Mouse (Mus musculus) ES-E14 (cell line): Measurements from ENCODE around the gene Tmem120b. TPM values are rescaled to one million over a fixed set of nuclear protein-coding genes. Genes with fewer than 3 reads are reported as not detected.

ENCODE experiments used
- DNase-seq: peaks from one replicate; pipeline ENCODE4 v3.0.0-alpha.2; 2013; ENCODE audit warnings: low read depth, low spot score
- H3K27ac ChIP-seq: 2 replicates; pipeline ENCODE4 v1.5.1; 2012; ENCODE audit warnings: low read depth, mild to moderate bottlenecking, low read length, moderate library complexity, mixed read lengths; ENCODE audit not compliant: poor library complexity, insufficient read depth, severe bottlenecking
- H3K36me3 ChIP-seq: 2 replicates; pipeline ENCODE4 v1.6.1; 2012; ENCODE audit warnings: mild to moderate bottlenecking, low read length, moderate library complexity, mixed read lengths; ENCODE audit not compliant: control insufficient read depth, poor library complexity, insufficient read depth, severe bottlenecking
- H3K4me1 ChIP-seq, 2 experiments: fragments of 150-350 bp in 1 of 2; sonication (generic) in 1 of 2; 2 replicates each; pipeline ENCODE4 v1.6.1; 2012; ENCODE audit warnings: low read length in 2 of 2, mild to moderate bottlenecking in 1 of 2, mixed read lengths in 1 of 2; ENCODE audit not compliant: control insufficient read depth in 2 of 2, insufficient read depth in 2 of 2, poor library complexity in 1 of 2
- H3K4me3 ChIP-seq, 2 experiments: fragments of 150-350 bp in 1 of 2; sonication (generic) in 1 of 2; 2 replicates each; pipeline ENCODE4 v1.5.1; 2012; ENCODE audit warnings: low read length in 2 of 2, low read depth in 1 of 2, mild to moderate bottlenecking in 1 of 2, mixed read lengths in 1 of 2; ENCODE audit not compliant: insufficient read depth in 1 of 2, poor library complexity in 1 of 2, severe bottlenecking in 1 of 2
- H3K9ac ChIP-seq: 2 replicates; pipeline ENCODE4 v1.6.1; 2012; ENCODE audit warnings: low read depth, mild to moderate bottlenecking, low read length, mixed read lengths; ENCODE audit not compliant: poor library complexity, insufficient read depth, severe bottlenecking
- H3K9me3 ChIP-seq: fragments of 150-350 bp; sonication (generic); 2 replicates; pipeline ENCODE4 v1.6.1; 2012; ENCODE audit warnings: low read depth, mild to moderate bottlenecking, low read length; ENCODE audit not compliant: control insufficient read depth, insufficient read depth
- CHD2 ChIP-seq: IDR thresholded peaks from 2 replicates; pipeline ENCODE4 v1.6.1; 2014; ENCODE audit warnings: mild to moderate bottlenecking, low read depth, low read length, inconsistent platforms
- HCFC1 ChIP-seq: IDR thresholded peaks from 2 replicates; pipeline ENCODE4 v1.6.1; 2012; ENCODE audit warnings: low read length, inconsistent platforms, borderline replicate concordance; ENCODE audit not compliant: insufficient read depth
- MAFK ChIP-seq: IDR thresholded peaks from 2 replicates; pipeline ENCODE4 v1.6.1; 2014; ENCODE audit warnings: mild to moderate bottlenecking, low read depth, low read length, inconsistent platforms; ENCODE audit not compliant: insufficient read depth
- ZC3H11A ChIP-seq: IDR thresholded peaks from 2 replicates; pipeline ENCODE4 v1.6.1; 2012; ENCODE audit warnings: low read depth, mild to moderate bottlenecking, inconsistent platforms, low read length, borderline replicate concordance
- ZNF384 ChIP-seq: IDR thresholded peaks from 2 replicates; pipeline ENCODE4 v1.6.1; 2012; ENCODE audit warnings: low read depth, low read length, inconsistent platforms
- in situ Hi-C, 2 experiments: fragments of 600-800 bp; cut with MboI; formaldehyde crosslinking; loops; one replicate each; pipeline ENCODE4 v1.15.1; 2025; ENCODE audit warnings: low sequenced_read_pairs in 2 of 2, inconsistent platforms in 1 of 2; ENCODE audit not compliant: unreplicated experiment in 2 of 2
- total RNA-seq: library from RNA; depleted of rRNA; stranded (reverse); fragments of 300-350 nt; gene quantifications from 2 replicates; pipeline ENCODE4 v1.2.3, GENCODE M21; 2012

Gene Tmem120b
- total RNA-seq, 1 experiment: 21.9 TPM

DNA sequence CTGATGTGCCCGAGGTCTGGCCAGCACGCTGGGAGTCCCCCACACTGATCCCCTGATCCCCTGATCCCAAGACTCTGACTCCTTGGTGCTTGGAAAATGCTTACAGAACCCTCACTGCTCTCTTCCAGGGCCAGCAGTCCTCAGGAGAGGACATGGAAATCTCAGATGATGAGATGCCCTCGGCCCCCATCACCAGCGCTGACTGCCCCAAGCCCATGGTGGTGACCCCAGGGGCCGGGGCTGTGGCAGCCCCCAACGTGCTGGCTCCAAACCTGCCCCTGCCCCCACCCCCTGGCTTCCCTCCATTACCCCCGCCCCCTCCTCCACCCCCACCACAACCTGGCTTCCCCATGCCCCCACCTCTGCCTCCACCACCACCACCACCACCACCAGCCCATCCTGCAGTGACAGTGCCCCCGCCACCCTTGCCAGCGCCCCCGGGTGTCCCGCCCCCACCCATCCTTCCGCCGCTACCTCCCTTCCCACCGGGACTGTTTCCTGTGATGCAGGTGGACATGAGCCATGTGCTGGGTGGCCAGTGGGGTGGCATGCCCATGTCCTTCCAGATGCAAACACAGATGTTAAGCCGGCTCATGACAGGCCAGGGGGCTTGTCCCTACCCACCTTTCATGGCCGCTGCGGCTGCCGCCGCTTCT, 83.6 kb downstream of the Tmem120b start:
- Histone ChIP-seq H3K9me3 (no peaks in the 10 kb centered on the region), H3K4me1 (peaks cover 4 to 38% of the 10 kb centered on the region in 2 experiments; a peak in 2 of 4 replicates), H3K9ac (no peak overlapping the region; the same call in 1 of the 2 replicates), H3K27ac (peak overlapping the region; percentile 35; the same call in 1 of the 2 replicates), H3K36me3 (peaks cover 49% of the 10 kb centered on the region), H3K4me3 (peak overlapping the region in 1 of 2 experiments; percentile 61; a peak in 2 of 4 replicates)
- in situ Hi-C loops: no loop called here
- DNase-seq: no peak
- no peak for TF ChIP-seq ZC3H11A

GRCm38 (mm10) chr5:123152901-123153300, 84.7 kb downstream of the Tmem120b start:
- no peak overlapping the region for H3K9ac ChIP-seq
- in situ Hi-C loops: no loop called here
- H3K9me3 ChIP-seq: no peaks in the 10 kb centered on the region
- peaks cover 51% of the 10 kb centered on the region for H3K36me3 ChIP-seq
- no peak overlapping the region for H3K27ac ChIP-seq
- peaks cover 4 to 41% of the 10 kb centered on the region in 2 experiments; a peak in 2 of 4 replicates for H3K4me1 ChIP-seq
- H3K4me3 ChIP-seq: no peak overlapping the region
- DNase-seq: no peak
- TF ChIP-seq HCFC1 (no peak), ZC3H11A (no peak), MAFK (no peak), ZNF384 (no peak), CHD2 (no peak)

DNA sequence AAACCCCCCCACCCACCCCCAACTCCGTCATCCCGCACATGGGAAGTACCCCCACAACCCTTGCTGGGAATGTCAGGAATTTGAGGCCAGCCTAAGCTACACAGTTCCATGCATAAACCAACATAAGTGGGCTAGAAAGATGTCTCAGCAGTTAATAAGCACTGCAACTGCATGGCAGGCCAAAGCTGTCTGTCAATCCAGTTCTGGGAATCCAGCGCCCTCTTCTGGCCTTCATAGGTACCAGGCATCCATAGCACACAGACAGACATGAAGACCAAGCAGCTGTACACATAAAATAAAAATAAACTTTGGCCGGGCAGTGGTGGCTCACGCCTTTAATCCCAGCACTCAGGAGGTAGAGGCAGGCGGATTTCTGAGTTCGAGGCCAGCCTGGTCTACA, 87.2 kb downstream of the Tmem120b start:
- Histone ChIP-seq H3K27ac (no peak overlapping the region), H3K4me1 (peaks cover 2 to 43% of the 10 kb centered on the region in 2 experiments; a peak in 2 of 4 replicates), H3K36me3 (peaks cover 58% of the 10 kb centered on the region), H3K9me3 (no peaks in the 10 kb centered on the region), H3K9ac (no peak overlapping the region), H3K4me3 (no peak overlapping the region)
- DNase-seq: no peak
- in situ Hi-C loops: no loop called here
- 0 out of 2 replicates have a peak, but pooled peaks have one; percentile 25 for TF ChIP-seq MAFK
- no peak for TF ChIP-seq CHD2
- TF ChIP-seq ZC3H11A: peak; percentile 40; the same call in 1 of the 2 replicates
- no peak for TF ChIP-seq HCFC1

GRCm38 (mm10) chr5:123156763-123157162, 88.5 kb downstream of the Tmem120b start:
- peaks cover 66% of the 10 kb centered on the region for H3K36me3 ChIP-seq
- H3K4me3 ChIP-seq: peak overlapping the region in 1 of 2 experiments; percentile 45; a peak in 2 of 4 replicates
- H3K27ac ChIP-seq: no peak overlapping the region
- peaks cover 0 to 48% of the 10 kb centered on the region in 2 experiments; a peak in 2 of 4 replicates for H3K4me1 ChIP-seq
- TF ChIP-seq CHD2 (no peak), ZC3H11A (no peak), ZNF384 (no peak), HCFC1 (no peak), MAFK (no peak)
- in situ Hi-C loops: no loop called here
- H3K9ac ChIP-seq: no peak overlapping the region; the same call in 1 of the 2 replicates
- no peaks in the 10 kb centered on the region for H3K9me3 ChIP-seq
- DNase-seq: no peak
